Mouse (Mus musculus) CD4-positive, CD25-positive, alpha-beta regulatory T cell (primary cell): Measurements from ENCODE around the gene Vmn1r131. TPM values are rescaled to one million over a fixed set of nuclear protein-coding genes. Genes with fewer than 3 reads are reported as not detected.

Source experiments
- polyA plus RNA-seq: library from polyadenylated mRNA; unstranded; fragments of 100-300 nt; shearing (Covaris generic); gene quantifications from one replicate; pipeline ENCODE4 v1.2.1, GENCODE M21; 2017

The Vmn1r131 gene
- not detected for polyA plus RNA-seq

GRCm38 (mm10) chr7:21545990-21546389, at the start of gene Vmn1r131:
Vmn1r131 (minus strand) TSS chr7:21546090.

GRCm38 (mm10) chr7:21511480-21511879, 34.4 kb downstream of the Vmn1r131 start, which contains the start of gene Vmn1r130:
Vmn1r130 (plus strand) TSS chr7:21511780.

Other genes starting within 250 kb of the Vmn1r131 start
- not detected for gene Vmn1r126, start 244.6 kb downstream of the Vmn1r131 start, polyA plus RNA-seq
- gene Vmn1r127, start 226.2 kb downstream of the Vmn1r131 start, polyA plus RNA-seq = not detected
- not detected for gene Vmn1r128, start 196.7 kb downstream of the Vmn1r131 start, polyA plus RNA-seq
- gene Vmn1r129, start 184.8 kb downstream of the Vmn1r131 start, polyA plus RNA-seq = not detected
- not detected for gene Gm6882, start 113.3 kb downstream of the Vmn1r131 start, polyA plus RNA-seq
- not detected for gene Vmn1r130, start 34.3 kb downstream of the Vmn1r131 start, polyA plus RNA-seq
- gene Vmn1r132, start 68.0 kb upstream of the Vmn1r131 start, polyA plus RNA-seq = not detected
- not detected for gene Gm4175, start 215.4 kb upstream of the Vmn1r131 start, polyA plus RNA-seq